Mouse (Mus musculus) ES-E14 (cell line): Measurements from ENCODE around the gene Fahd1. TPM values are rescaled to one million over a fixed set of nuclear protein-coding genes. Genes with fewer than 3 reads are reported as not detected.

ENCODE experiments used
- DNase-seq: peaks from one replicate; pipeline ENCODE4 v3.0.0-alpha.2; 2013; ENCODE audit warnings: low read depth, low spot score
- H3K27ac ChIP-seq: 2 replicates; pipeline ENCODE4 v1.5.1; 2012; ENCODE audit warnings: low read depth, mild to moderate bottlenecking, low read length, moderate library complexity, mixed read lengths; ENCODE audit not compliant: poor library complexity, insufficient read depth, severe bottlenecking
- H3K36me3 ChIP-seq: 2 replicates; pipeline ENCODE4 v1.6.1; 2012; ENCODE audit warnings: mild to moderate bottlenecking, low read length, moderate library complexity, mixed read lengths; ENCODE audit not compliant: control insufficient read depth, poor library complexity, insufficient read depth, severe bottlenecking
- H3K4me1 ChIP-seq, 2 experiments: fragments of 150-350 bp in 1 of 2; sonication (generic) in 1 of 2; 2 replicates each; pipeline ENCODE4 v1.6.1; 2012; ENCODE audit warnings: low read length in 2 of 2, mild to moderate bottlenecking in 1 of 2, mixed read lengths in 1 of 2; ENCODE audit not compliant: control insufficient read depth in 2 of 2, insufficient read depth in 2 of 2, poor library complexity in 1 of 2
- H3K4me3 ChIP-seq, 2 experiments: fragments of 150-350 bp in 1 of 2; sonication (generic) in 1 of 2; 2 replicates each; pipeline ENCODE4 v1.5.1; 2012; ENCODE audit warnings: low read length in 2 of 2, low read depth in 1 of 2, mild to moderate bottlenecking in 1 of 2, mixed read lengths in 1 of 2; ENCODE audit not compliant: insufficient read depth in 1 of 2, poor library complexity in 1 of 2, severe bottlenecking in 1 of 2
- H3K9ac ChIP-seq: 2 replicates; pipeline ENCODE4 v1.6.1; 2012; ENCODE audit warnings: low read depth, mild to moderate bottlenecking, low read length, mixed read lengths; ENCODE audit not compliant: poor library complexity, insufficient read depth, severe bottlenecking
- H3K9me3 ChIP-seq: fragments of 150-350 bp; sonication (generic); 2 replicates; pipeline ENCODE4 v1.6.1; 2012; ENCODE audit warnings: low read depth, mild to moderate bottlenecking, low read length; ENCODE audit not compliant: control insufficient read depth, insufficient read depth
- CHD2 ChIP-seq: IDR thresholded peaks from 2 replicates; pipeline ENCODE4 v1.6.1; 2014; ENCODE audit warnings: mild to moderate bottlenecking, low read depth, low read length, inconsistent platforms
- HCFC1 ChIP-seq: IDR thresholded peaks from 2 replicates; pipeline ENCODE4 v1.6.1; 2012; ENCODE audit warnings: low read length, inconsistent platforms, borderline replicate concordance; ENCODE audit not compliant: insufficient read depth
- MAFK ChIP-seq: IDR thresholded peaks from 2 replicates; pipeline ENCODE4 v1.6.1; 2014; ENCODE audit warnings: mild to moderate bottlenecking, low read depth, low read length, inconsistent platforms; ENCODE audit not compliant: insufficient read depth
- ZC3H11A ChIP-seq: IDR thresholded peaks from 2 replicates; pipeline ENCODE4 v1.6.1; 2012; ENCODE audit warnings: low read depth, mild to moderate bottlenecking, inconsistent platforms, low read length, borderline replicate concordance
- ZNF384 ChIP-seq: IDR thresholded peaks from 2 replicates; pipeline ENCODE4 v1.6.1; 2012; ENCODE audit warnings: low read depth, low read length, inconsistent platforms
- in situ Hi-C, 2 experiments: fragments of 600-800 bp; cut with MboI; formaldehyde crosslinking; loops; one replicate each; pipeline ENCODE4 v1.15.1; 2025; ENCODE audit warnings: low sequenced_read_pairs in 2 of 2, inconsistent platforms in 1 of 2; ENCODE audit not compliant: unreplicated experiment in 2 of 2
- total RNA-seq: library from RNA; depleted of rRNA; stranded (reverse); fragments of 300-350 nt; gene quantifications from 2 replicates; pipeline ENCODE4 v1.2.3, GENCODE M21; 2012

Fahd1 gene
- total RNA-seq, 1 experiment, result 9.7 TPM

DNA sequence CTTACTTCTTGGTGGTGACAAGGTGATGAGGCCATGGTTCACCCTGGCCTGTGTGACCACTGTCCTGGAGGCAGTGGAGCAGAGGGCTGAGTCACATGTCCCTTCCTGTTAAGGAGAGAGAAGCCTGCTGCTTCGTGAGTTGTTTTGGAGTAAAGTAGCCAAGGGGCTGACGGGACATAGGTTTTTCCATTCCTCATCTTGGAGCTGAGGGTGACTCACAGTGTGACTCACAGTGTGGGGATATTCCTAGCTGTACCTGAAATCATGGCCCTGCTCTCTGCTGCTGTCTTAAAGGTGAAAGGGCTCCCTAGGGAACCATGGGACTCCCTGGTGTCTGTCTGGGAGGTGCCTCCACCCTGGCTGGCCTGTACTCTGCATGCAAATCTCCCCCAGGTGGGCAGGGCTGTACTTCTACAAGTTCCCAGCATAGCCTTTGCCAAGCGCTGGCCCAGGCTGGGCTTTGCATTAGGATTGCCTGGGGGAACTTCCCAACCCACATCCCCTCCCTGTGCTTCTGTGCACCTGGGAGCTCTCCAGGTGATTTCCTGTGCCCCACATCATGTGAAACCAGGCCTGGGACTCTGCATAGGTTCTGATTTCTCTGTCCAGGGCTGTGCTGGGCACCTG lies 5.8 kb upstream of the Fahd1 start:
- H3K9me3 ChIP-seq, result no peaks in the 10 kb centered on the region
- H3K4me1 ChIP-seq, result peaks cover 0 to 7% of the 10 kb centered on the region in 2 experiments; a peak in 1 of 4 replicates
- no peak for DNase-seq
- H3K4me3 ChIP-seq, result no peak overlapping the region
- in situ Hi-C loops, result no loop called here
- H3K27ac ChIP-seq, result no peak overlapping the region
- H3K36me3 ChIP-seq, result peaks cover 3% of the 10 kb centered on the region; the same call in 1 of the 2 replicates
- TF ChIP-seq ZC3H11A, result no peak
- TF ChIP-seq HCFC1, result no peak
- H3K9ac ChIP-seq, result no peak overlapping the region

DNA sequence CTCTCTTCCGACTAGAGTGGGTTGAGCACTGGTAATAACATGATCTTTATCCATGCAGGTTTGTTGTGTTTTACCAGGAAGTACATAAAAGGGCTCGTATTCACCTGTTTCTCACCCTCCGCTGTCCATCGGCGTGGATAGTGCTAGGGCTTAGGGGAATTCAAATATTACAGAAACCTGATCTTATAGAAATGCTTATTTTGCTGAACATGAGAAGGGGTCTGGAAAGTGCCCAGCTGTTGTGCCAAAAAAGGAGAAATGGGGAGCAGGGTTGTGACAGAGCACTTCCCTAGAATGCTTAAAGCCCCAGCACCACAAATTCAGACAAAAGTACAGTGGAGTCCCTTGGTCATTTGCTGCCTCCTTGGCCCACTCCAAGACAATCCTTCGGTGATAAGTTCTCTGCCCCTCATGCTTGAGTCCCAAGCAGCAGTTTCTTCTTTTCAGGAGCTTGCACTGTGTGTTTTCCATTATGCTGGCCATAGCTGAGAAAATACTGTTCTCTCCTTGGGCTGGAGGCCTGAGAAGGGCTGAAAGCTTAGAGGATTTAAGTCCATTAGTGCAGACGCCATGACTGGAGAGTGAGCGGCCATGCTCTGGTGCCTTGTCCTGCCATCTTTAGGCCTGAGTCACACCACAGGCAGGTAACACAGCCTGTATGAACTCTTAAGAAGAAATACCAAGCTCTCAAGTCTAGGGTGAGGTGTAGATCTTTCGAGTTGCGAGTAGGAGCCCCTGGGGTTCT lies 1.4 kb upstream of the Fahd1 start:
- Histone ChIP-seq H3K4me1 (peaks cover 0 to under 1% of the 10 kb centered on the region in 2 experiments; a peak in 3 of 4 replicates), H3K9me3 (no peaks in the 10 kb centered on the region), H3K9ac (no peak overlapping the region), H3K36me3 (peaks cover 1% of the 10 kb centered on the region; the same call in 1 of the 2 replicates), H3K4me3 (peak overlapping the region in 1 of 2 experiments; percentile 97; a peak in 2 of 4 replicates), H3K27ac (no peak overlapping the region)
- in situ Hi-C loops, result no loop called here
- TF ChIP-seq CHD2 (no peak), MAFK (no peak), ZC3H11A (no peak), ZNF384 (no peak), HCFC1 (no peak)
- no peak for DNase-seq

DNA sequence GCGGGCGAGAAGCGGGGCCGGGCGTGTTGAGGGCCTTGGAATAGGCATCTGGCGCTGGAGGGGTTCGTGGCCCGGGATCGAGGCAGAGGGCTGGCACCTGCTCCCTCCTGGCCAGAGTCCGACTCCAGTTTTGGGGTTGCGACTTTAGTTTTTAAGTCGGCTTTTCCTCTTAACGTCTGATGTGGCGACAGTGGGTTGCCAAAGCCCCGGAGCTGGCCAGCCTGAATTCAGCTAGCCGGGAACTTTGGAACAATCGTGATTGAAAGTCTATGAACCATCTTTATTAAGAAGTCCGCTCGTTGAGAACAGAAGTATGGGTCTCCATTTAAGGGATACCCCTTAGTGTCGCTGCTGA lies 586 bp upstream of the Fahd1 start:
- H3K9me3 ChIP-seq, result no peaks in the 10 kb centered on the region
- no peak for DNase-seq
- no peaks in the 10 kb centered on the region; a peak in 3 of 4 replicates for H3K4me1 ChIP-seq
- in situ Hi-C loops, result no loop called here
- H3K27ac ChIP-seq, result no peak overlapping the region
- TF ChIP-seq CHD2 (no peak), MAFK (no peak), HCFC1 (no peak), ZC3H11A (no peak), ZNF384 (no peak)
- peak overlapping the region; percentile 87 to 97 for H3K4me3 ChIP-seq
- no peaks in the 10 kb centered on the region; the same call in 1 of the 2 replicates for H3K36me3 ChIP-seq
- H3K9ac ChIP-seq, result peak overlapping the region; percentile 74

DNA sequence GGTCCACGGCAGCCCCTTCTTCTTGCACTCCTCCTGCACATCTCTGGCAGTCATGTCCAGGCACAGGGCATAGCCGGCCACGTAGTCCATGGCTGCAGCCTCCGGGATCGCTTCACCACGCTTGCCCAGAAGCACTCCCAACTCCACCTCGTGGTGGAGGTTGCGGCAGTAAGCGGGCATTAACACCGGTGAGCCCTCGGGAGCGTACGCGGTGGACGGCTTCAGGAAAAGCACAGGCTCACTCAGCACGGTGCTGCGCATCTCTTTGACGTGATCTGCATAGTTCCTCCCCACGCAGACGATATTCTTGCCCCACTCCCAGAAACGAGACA lies 465 bp downstream of the Fahd1 start:
- Histone ChIP-seq H3K4me3 (peak overlapping the region; percentile 87 to 97), H3K9me3 (no peaks in the 10 kb centered on the region), H3K36me3 (no peaks in the 10 kb centered on the region; the same call in 1 of the 2 replicates), H3K9ac (peak overlapping the region; percentile 93), H3K27ac (peak overlapping the region; percentile 80), H3K4me1 (no peaks in the 10 kb centered on the region; a peak in 3 of 4 replicates)
- TF ChIP-seq HCFC1 (no peak), MAFK (no peak), CHD2 (no peak), ZNF384 (no peak), ZC3H11A (no peak)
- no peak for DNase-seq
- in situ Hi-C loops, result no loop called here
